Mouse (Mus musculus): Measurements from ENCODE around the gene Kpnb1. TPM values are rescaled to one million over a fixed set of nuclear protein-coding genes. Genes with fewer than 3 reads are reported as not detected.

Kpnb1 gene
- polyA plus RNA-seq, 1 experiment = 73.2 TPM

- H3K4me1 ChIP-seq (ENCODE audit: control insufficient read depth, insufficient read depth, low read length) = no peaks in the 10 kb centered on the region
- no peak for TF ChIP-seq CTCF (IDR thresholded peaks at IDR 0.05; ENCODE audit: extremely low read depth, insufficient read depth, low read length)
- TF ChIP-seq POLR2A (IDR thresholded peaks at IDR 0.05; ENCODE audit: extremely low read depth, insufficient read depth, low read length) = no peak
- no peak overlapping the region for H3K27ac ChIP-seq (ENCODE audit: insufficient read depth, low read length)
- no peak overlapping the region for H3K4me3 ChIP-seq (ENCODE audit: insufficient read depth, low read length)
These were observed 64.3 kb downstream of the Kpnb1 start for GRCm38 (mm10) chr11:97123282-97123890.

GRCm38 (mm10) chr11:97120641-97121040, 67.0 kb downstream of the Kpnb1 start:
- H3K4me3 ChIP-seq (ENCODE audit: insufficient read depth, low read length) = no peak overlapping the region
- TF ChIP-seq CTCF (IDR thresholded peaks at IDR 0.05; ENCODE audit: extremely low read depth, insufficient read depth, low read length) (no peak), POLR2A (IDR thresholded peaks at IDR 0.05; ENCODE audit: extremely low read depth, insufficient read depth, low read length) (no peak)
- H3K27ac ChIP-seq (ENCODE audit: insufficient read depth, low read length) = no peak overlapping the region
- H3K4me1 ChIP-seq (ENCODE audit: control insufficient read depth, insufficient read depth, low read length) = no peaks in the 10 kb centered on the region

- H3K4me3 ChIP-seq (ENCODE audit: insufficient read depth, low read length) = no peak overlapping the region
- H3K27ac ChIP-seq (ENCODE audit: insufficient read depth, low read length) = no peak overlapping the region
- H3K4me1 ChIP-seq (ENCODE audit: control insufficient read depth, insufficient read depth, low read length) = no peaks in the 10 kb centered on the region
- TF ChIP-seq CTCF (IDR thresholded peaks at IDR 0.05; ENCODE audit: extremely low read depth, insufficient read depth, low read length) (no peak), POLR2A (IDR thresholded peaks at IDR 0.05; ENCODE audit: extremely low read depth, insufficient read depth, low read length) (no peak)
These were observed 67.5 kb downstream of the Kpnb1 start for GRCm38 (mm10) chr11:97120221-97120620.

DNA sequence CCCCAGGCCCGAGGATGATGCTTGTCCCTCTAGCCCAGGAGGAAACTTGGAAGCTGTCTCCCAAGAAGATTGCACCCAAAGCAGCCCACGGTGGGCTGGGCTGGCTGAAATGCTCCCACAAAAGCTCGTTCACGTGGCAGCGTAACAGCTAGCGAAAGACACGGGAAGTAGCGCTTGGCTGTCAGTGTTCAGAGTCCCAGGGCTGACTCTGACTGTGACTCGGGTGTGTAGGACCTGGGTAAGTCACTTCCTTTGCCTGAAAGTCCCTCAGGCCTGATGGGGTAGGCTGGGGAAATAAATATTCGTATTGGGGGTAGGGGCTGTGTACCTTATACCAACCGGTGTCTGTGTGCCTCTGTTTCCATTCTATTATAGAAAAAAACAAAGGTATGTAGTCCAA, 71.9 kb downstream of the Kpnb1 start:
- Histone ChIP-seq H3K27ac (ENCODE audit: insufficient read depth, low read length) (no peak overlapping the region), H3K4me3 (ENCODE audit: insufficient read depth, low read length) (no peak overlapping the region), H3K4me1 (ENCODE audit: control insufficient read depth, insufficient read depth, low read length) (no peaks in the 10 kb centered on the region)
- no peak for TF ChIP-seq POLR2A (IDR thresholded peaks at IDR 0.05; ENCODE audit: extremely low read depth, insufficient read depth, low read length)
- no peak for TF ChIP-seq CTCF (IDR thresholded peaks at IDR 0.05; ENCODE audit: extremely low read depth, insufficient read depth, low read length)

GRCm38 (mm10) chr11:97114671-97115601, 72.7 kb downstream of the Kpnb1 start, which contains the start of gene Tbx21:
Gene Tbx21 (minus strand): TSS chr11:97115331.
- Histone ChIP-seq H3K4me1 (ENCODE audit: control insufficient read depth, insufficient read depth, low read length) (no peaks in the 10 kb centered on the region), H3K4me3 (ENCODE audit: insufficient read depth, low read length) (no peak within 1 kb of the TSS), H3K27ac (ENCODE audit: insufficient read depth, low read length) (no peak within 1 kb of the TSS)
- TF ChIP-seq POLR2A (IDR thresholded peaks at IDR 0.05; ENCODE audit: extremely low read depth, insufficient read depth, low read length) = no peak
- no peak for TF ChIP-seq CTCF (IDR thresholded peaks at IDR 0.05; ENCODE audit: extremely low read depth, insufficient read depth, low read length)

GRCm38 (mm10) chr11:97112519-97113125, 75.1 kb downstream of the Kpnb1 start:
- Histone ChIP-seq H3K27ac (ENCODE audit: insufficient read depth, low read length) (no peak overlapping the region), H3K4me1 (ENCODE audit: control insufficient read depth, insufficient read depth, low read length) (no peaks in the 10 kb centered on the region), H3K4me3 (ENCODE audit: insufficient read depth, low read length) (no peak overlapping the region)
- TF ChIP-seq CTCF (IDR thresholded peaks at IDR 0.05; ENCODE audit: extremely low read depth, insufficient read depth, low read length) (no peak), POLR2A (IDR thresholded peaks at IDR 0.05; ENCODE audit: extremely low read depth, insufficient read depth, low read length) (no peak)

Other genes with a start within 250 kb of the Kpnb1 start
- gene Pnpo, start 243.9 kb downstream of the Kpnb1 start, polyA plus RNA-seq (2012; rRNA removed) = 40.8 and 41.4 TPM in 2 replicates
- 10.3 and 10.4 TPM in 2 replicates for gene Sp2, start 204.9 kb downstream of the Kpnb1 start, polyA plus RNA-seq (2012; rRNA removed)
- 0.69 and 0.85 TPM in 2 replicates for gene Sp6, start 174.5 kb downstream of the Kpnb1 start, polyA plus RNA-seq (2012; rRNA removed)
- 4.4 and 6.3 TPM in 2 replicates for gene Scrn2, start 157.9 kb downstream of the Kpnb1 start, polyA plus RNA-seq (2012; rRNA removed)
- gene Lrrc46, start 146.5 kb downstream of the Kpnb1 start, polyA plus RNA-seq (2012; rRNA removed) = 0.91 and 1.1 TPM in 2 replicates
- gene Mrpl10, start 146.3 kb downstream of the Kpnb1 start, polyA plus RNA-seq (2012; rRNA removed) = 67.7 and 68.6 TPM in 2 replicates
- gene Osbpl7, start 137.3 kb downstream of the Kpnb1 start, polyA plus RNA-seq (2012; rRNA removed) = 14.0 and 14.1 TPM in 2 replicates
- 0.10 and 0.11 TPM in 2 replicates for gene Tbx21, start 72.5 kb downstream of the Kpnb1 start, polyA plus RNA-seq (2012; rRNA removed)
- gene Tbkbp1, start 36.4 kb downstream of the Kpnb1 start, polyA plus RNA-seq (2012; rRNA removed) = 54.5 and 59.5 TPM in 2 replicates
- 81.2 and 88.0 TPM in 2 replicates for gene Npepps, start 92.8 kb upstream of the Kpnb1 start, polyA plus RNA-seq (2012; rRNA removed)
- 27.7 and 29.5 TPM in 2 replicates for gene Mrpl45, start 127.8 kb upstream of the Kpnb1 start, polyA plus RNA-seq (2012; rRNA removed)
- gene Gpr179, start 164.2 kb upstream of the Kpnb1 start, polyA plus RNA-seq (2012; rRNA removed) = 0.15 and 0.21 TPM in 2 replicates
- 47.9 and 49.7 TPM in 2 replicates for gene Socs7, start 174.7 kb upstream of the Kpnb1 start, polyA plus RNA-seq (2012; rRNA removed)
- gene Arhgap23, start 227.7 kb upstream of the Kpnb1 start, polyA plus RNA-seq (2012; rRNA removed) = 70.2 and 71.5 TPM in 2 replicates